Mouse (Mus musculus): Measurements from ENCODE around the gene Creld1. TPM values are rescaled to one million over a fixed set of nuclear protein-coding genes. Genes with fewer than 3 reads are reported as not detected.

The Creld1 gene
- polyA plus RNA-seq, 1 experiment from 2014 or later = 36.3 TPM

DNA sequence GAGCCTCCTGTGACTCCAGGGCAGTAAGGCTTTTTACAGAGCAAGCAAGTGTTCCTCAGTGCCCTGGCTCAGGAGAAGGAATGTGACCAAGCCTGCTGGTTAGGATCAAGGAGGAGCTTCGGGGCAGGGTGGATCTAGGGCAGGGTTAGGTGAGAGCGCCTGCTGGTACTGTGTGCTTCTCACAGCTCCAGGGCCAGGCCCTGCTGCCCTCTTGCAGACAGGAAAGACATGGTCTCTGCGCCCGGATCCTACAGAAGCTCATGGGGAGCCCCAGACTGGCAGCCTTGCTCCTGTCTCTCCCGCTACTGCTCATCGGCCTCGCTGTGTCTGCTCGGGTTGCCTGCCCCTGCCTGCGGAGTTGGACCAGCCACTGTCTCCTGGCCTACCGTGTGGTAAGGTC lies 24.5 kb upstream of the Creld1 start:
- WGBS = 65% methylated on average over 10 of the region's 10 CpGs
- DNase-seq (ENCODE audit: low spot score) = no peak

DNA sequence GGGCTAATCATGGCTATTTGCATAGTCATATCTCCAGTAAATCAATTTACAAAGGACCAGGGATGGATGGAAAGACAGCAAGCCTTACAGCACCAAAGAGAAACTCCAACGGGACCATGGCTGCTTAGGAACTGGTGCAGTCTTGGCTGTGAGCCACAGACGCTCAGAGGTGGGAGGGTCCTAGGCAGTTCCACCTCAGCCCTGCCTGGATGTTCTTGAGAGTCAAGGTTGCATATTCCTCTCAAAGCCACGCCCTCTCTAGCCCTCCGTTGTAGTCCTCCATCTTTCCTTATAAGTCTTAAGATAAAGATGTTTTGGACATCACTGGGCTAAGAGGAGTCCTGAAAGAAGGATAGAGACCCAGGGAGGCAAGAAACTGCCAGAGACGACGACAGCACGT lies 19.1 kb upstream of the Creld1 start:
- ATAC-seq (replicated peaks; ENCODE audit: low FRiP score) (no peak), DNase-seq (ENCODE audit: low spot score) (peak; percentile 11)
- Histone ChIP-seq H3K27me3 (ENCODE audit: control insufficient read depth, insufficient read depth, low read length) (no peaks in the 10 kb centered on the region), H3K9ac (ENCODE audit: low read length) (no peak overlapping the region), H3K4me1 (replicated peaks; ENCODE audit: control insufficient read depth, insufficient read depth, low read length) (no peaks in the 10 kb centered on the region), H3K27ac (ENCODE audit: low read depth, low read length) (no peak overlapping the region), H3K4me2 (ENCODE audit: low read depth, low read length, severe bottlenecking) (no peak overlapping the region), H3K4me3 (ENCODE audit: low read depth, low read length) (no peak overlapping the region), H3K36me3 (ENCODE audit: control insufficient read depth, insufficient read depth, low read length) (no peaks in the 10 kb centered on the region), H3K9me3 (ENCODE audit: control insufficient read depth, low read length) (no peaks in the 10 kb centered on the region)
- 68% methylated on average over 7 of the region's 7 CpGs for WGBS

More for the DNA sequence above, 24.5 kb upstream of the Creld1 start:
- no peak overlapping the region for H3K27ac ChIP-seq (ENCODE audit: low read depth, low read length)
- no peak for ATAC-seq (replicated peaks; ENCODE audit: low FRiP score)
- no peaks in the 10 kb centered on the region for H3K27me3 ChIP-seq (ENCODE audit: control insufficient read depth, insufficient read depth, low read length)
- no peak overlapping the region for H3K4me3 ChIP-seq (ENCODE audit: low read depth, low read length)
- H3K9me3 ChIP-seq (ENCODE audit: control insufficient read depth, low read length) = no peaks in the 10 kb centered on the region
- H3K36me3 ChIP-seq (ENCODE audit: control insufficient read depth, insufficient read depth, low read length) = no peaks in the 10 kb centered on the region
- no peak overlapping the region for H3K4me2 ChIP-seq (ENCODE audit: low read depth, low read length, severe bottlenecking)
- no peaks in the 10 kb centered on the region for H3K4me1 ChIP-seq (replicated peaks; ENCODE audit: control insufficient read depth, insufficient read depth, low read length)
- H3K9ac ChIP-seq (ENCODE audit: low read length) = no peak overlapping the region

DNA sequence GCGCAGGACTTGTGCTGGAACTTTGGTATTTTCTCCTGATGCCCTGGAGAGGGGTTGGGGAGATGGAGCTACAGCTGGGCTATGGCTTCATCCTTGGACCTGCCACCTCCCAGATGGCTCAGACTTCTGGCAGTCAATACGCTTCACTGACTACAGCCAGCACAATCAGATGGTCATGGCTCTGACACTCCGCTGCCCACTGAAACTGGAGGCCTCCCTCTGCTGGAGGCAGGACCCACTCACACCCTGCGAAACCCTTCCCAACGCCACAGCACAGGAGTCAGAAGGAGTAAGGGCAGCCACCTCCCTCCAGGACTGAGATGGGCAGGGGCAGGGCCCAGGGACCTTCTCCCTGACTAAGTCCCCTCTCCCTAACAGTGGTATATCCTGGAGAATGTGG lies 17.5 kb upstream of the Creld1 start:
- DNase-seq (ENCODE audit: low spot score) = no peak
- Histone ChIP-seq H3K27ac (ENCODE audit: low read depth, low read length) (no peak overlapping the region), H3K4me2 (ENCODE audit: low read depth, low read length, severe bottlenecking) (no peak overlapping the region), H3K4me3 (ENCODE audit: low read depth, low read length) (no peak overlapping the region), H3K9ac (ENCODE audit: low read length) (no peak overlapping the region), H3K9me3 (ENCODE audit: control insufficient read depth, low read length) (no peaks in the 10 kb centered on the region), H3K36me3 (ENCODE audit: control insufficient read depth, insufficient read depth, low read length) (no peaks in the 10 kb centered on the region), H3K27me3 (ENCODE audit: control insufficient read depth, insufficient read depth, low read length) (peaks cover 7% of the 10 kb centered on the region), H3K4me1 (replicated peaks; ENCODE audit: control insufficient read depth, insufficient read depth, low read length) (0 out of 2 replicates have a peak, but pooled peaks cover 3% of the 10 kb centered on the region)
- no peak for ATAC-seq (replicated peaks; ENCODE audit: low FRiP score)
- WGBS = 67% methylated on average over 5 of the region's 5 CpGs

DNA sequence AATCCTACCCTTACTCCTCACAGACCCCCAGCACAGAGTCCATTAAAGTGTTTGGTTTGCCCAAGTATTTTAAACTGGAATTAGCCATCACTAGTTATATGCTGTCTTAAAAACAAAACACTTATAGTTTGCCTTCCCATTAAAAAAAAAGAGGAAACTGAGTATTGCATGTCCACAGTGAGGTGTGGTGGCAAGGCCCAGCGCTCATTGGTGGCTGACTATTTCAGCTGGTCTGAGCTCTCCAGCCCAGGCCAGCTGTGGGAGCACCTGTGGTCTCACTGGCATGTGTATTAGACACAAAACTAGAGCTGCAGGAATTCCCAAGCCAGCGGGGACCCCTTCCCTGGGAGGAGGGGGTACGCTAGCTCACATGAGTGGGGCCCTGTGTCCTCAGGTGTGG lies 14.6 kb upstream of the Creld1 start:
- H3K9ac ChIP-seq (ENCODE audit: low read length) = peak overlapping the region; percentile 47; the same call in 1 of the 2 replicates
- DNase-seq (ENCODE audit: low spot score) = no peak
- no peaks in the 10 kb centered on the region for H3K9me3 ChIP-seq (ENCODE audit: control insufficient read depth, low read length)
- H3K4me2 ChIP-seq (ENCODE audit: low read depth, low read length, severe bottlenecking) = peak overlapping the region; percentile 58
- H3K36me3 ChIP-seq (ENCODE audit: control insufficient read depth, insufficient read depth, low read length) = no peaks in the 10 kb centered on the region
- H3K4me3 ChIP-seq (ENCODE audit: low read depth, low read length) = no peak overlapping the region
- peaks cover 8% of the 10 kb centered on the region; the same call in 1 of the 2 replicates for H3K4me1 ChIP-seq (replicated peaks; ENCODE audit: control insufficient read depth, insufficient read depth, low read length)
- H3K27ac ChIP-seq (ENCODE audit: low read depth, low read length) = no peak overlapping the region
- 0 out of 2 replicates have a peak, but pooled peaks have one; percentile 3 for ATAC-seq (replicated peaks; ENCODE audit: low FRiP score)
- 74% methylated on average over 3 of the region's 3 CpGs for WGBS
- peaks cover 7% of the 10 kb centered on the region for H3K27me3 ChIP-seq (ENCODE audit: control insufficient read depth, insufficient read depth, low read length)

DNA sequence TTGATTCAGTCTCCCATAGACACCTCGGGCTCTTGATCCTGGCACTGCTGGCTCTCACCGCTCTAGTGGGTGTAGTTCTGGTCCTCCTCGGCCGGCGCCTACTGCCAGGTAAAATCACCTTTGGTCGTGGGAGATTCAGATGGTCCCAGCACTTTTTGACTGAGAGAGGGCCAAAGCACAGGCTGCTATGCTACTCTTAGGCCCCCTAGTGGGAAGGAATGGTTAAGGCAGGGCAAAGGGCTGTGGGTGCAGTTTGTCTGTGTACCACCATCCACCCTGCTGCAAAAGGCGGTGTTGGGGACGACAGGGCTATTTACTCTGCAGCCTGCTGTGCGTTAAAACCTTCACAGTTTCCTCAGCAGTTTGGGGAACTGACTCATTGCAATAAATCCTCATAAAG lies 14.1 kb upstream of the Creld1 start:
- ATAC-seq (replicated peaks; ENCODE audit: low FRiP score) (peak; percentile 74), DNase-seq (ENCODE audit: low spot score) (peak; percentile 80)
- H3K4me2 ChIP-seq (ENCODE audit: low read depth, low read length, severe bottlenecking) = peak overlapping the region; percentile 58
- H3K4me3 ChIP-seq (ENCODE audit: low read depth, low read length) = peak overlapping the region; percentile 28
- H3K36me3 ChIP-seq (ENCODE audit: control insufficient read depth, insufficient read depth, low read length) = no peaks in the 10 kb centered on the region
- peak overlapping the region; percentile 47 for H3K9ac ChIP-seq (ENCODE audit: low read length)
- H3K4me1 ChIP-seq (replicated peaks; ENCODE audit: control insufficient read depth, insufficient read depth, low read length) = peaks cover 8% of the 10 kb centered on the region; the same call in 1 of the 2 replicates
- 9% methylated on average over 9 of the region's 9 CpGs for WGBS
- peaks cover 7% of the 10 kb centered on the region for H3K27me3 ChIP-seq (ENCODE audit: control insufficient read depth, insufficient read depth, low read length)
- H3K27ac ChIP-seq (ENCODE audit: low read depth, low read length) = no peak overlapping the region
- no peaks in the 10 kb centered on the region for H3K9me3 ChIP-seq (ENCODE audit: control insufficient read depth, low read length)

DNA sequence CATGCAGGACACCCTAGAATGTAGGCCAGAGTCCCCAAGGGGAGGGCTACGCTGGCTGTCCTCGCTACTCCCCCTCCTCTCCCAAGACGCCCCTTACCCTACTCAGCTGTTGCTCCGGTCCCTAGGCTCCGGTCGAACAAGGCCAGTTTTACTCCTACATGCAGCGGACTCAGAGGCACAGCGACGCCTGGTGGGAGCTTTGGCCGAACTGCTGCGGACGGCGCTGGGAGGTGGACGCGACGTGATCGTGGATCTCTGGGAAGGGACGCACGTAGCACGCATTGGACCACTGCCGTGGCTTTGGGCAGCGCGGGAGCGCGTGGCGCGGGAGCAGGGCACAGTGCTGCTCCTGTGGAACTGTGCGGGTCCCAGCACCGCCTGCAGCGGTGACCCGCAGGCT lies 13.7 kb upstream of the Creld1 start:
- no peak overlapping the region for H3K27ac ChIP-seq (ENCODE audit: low read depth, low read length)
- H3K4me2 ChIP-seq (ENCODE audit: low read depth, low read length, severe bottlenecking) = peak overlapping the region; percentile 58
- H3K4me1 ChIP-seq (replicated peaks; ENCODE audit: control insufficient read depth, insufficient read depth, low read length) = peaks cover 8% of the 10 kb centered on the region; the same call in 1 of the 2 replicates
- H3K9ac ChIP-seq (ENCODE audit: low read length) = peak overlapping the region; percentile 47
- H3K4me3 ChIP-seq (ENCODE audit: low read depth, low read length) = peak overlapping the region; percentile 28
- H3K9me3 ChIP-seq (ENCODE audit: control insufficient read depth, low read length) = no peaks in the 10 kb centered on the region
- no peaks in the 10 kb centered on the region for H3K36me3 ChIP-seq (ENCODE audit: control insufficient read depth, insufficient read depth, low read length)
- ATAC-seq (replicated peaks; ENCODE audit: low FRiP score) (peak; percentile 64), DNase-seq (ENCODE audit: low spot score) (peak; percentile 90)
- under 1% methylated on average over 31 of the region's 31 CpGs for WGBS
- peaks cover 7% of the 10 kb centered on the region for H3K27me3 ChIP-seq (ENCODE audit: control insufficient read depth, insufficient read depth, low read length)

DNA sequence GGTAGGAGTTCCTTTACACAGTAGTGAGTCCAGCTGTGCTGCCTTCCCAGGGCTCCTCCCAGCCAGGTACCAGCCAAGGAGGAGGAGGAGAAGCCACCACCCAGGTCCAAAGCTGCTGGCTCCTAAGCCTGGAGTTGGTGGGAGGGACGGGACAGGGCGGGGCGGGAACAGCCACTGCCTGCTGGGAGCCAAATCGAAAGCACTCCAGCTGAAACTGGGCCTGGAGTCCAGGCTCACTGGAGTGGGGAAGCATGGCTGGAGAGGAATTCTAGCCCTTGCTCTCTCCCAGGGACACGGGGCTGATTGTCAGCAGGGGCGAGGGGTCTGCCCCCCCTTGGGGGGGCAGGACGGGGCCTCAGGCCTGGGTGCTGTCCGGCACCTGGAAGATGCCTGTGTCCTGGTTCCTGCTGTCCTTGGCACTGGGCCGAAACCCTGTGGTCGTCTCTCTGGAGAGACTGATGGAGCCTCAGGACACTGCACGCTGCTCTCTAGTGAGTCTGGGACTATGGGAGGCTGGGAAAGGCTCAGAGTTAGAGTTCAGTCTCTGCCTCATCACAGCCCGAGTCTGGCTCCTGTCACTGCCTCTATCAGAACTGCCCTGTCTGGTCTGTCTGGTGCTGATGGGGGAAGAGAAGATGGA lies 11.7 kb upstream of the Creld1 start, which contains the start of gene Il17rc:
Gene Il17rc, plus strand, starts transcription at position 131 of the 640 bp plus-strand sequence.
- 22% methylated on average over 12 of the region's 12 CpGs for WGBS
- H3K4me3 ChIP-seq (ENCODE audit: low read depth, low read length) = no peak within 1 kb of the TSS
- peaks cover 8% of the 10 kb centered on the region; the same call in 1 of the 2 replicates for H3K4me1 ChIP-seq (replicated peaks; ENCODE audit: control insufficient read depth, insufficient read depth, low read length)
- peaks cover 7% of the 10 kb centered on the region for H3K27me3 ChIP-seq (ENCODE audit: control insufficient read depth, insufficient read depth, low read length)
- peak within 1 kb of the TSS; percentile 6; the same call in 1 of the 2 replicates for H3K9ac ChIP-seq (ENCODE audit: low read length)
- H3K9me3 ChIP-seq (ENCODE audit: control insufficient read depth, low read length) = no peaks in the 10 kb centered on the region
- peak within 1 kb of the TSS; percentile 19; the same call in 1 of the 2 replicates for H3K4me2 ChIP-seq (ENCODE audit: low read depth, low read length, severe bottlenecking)
- no peak for ATAC-seq (replicated peaks; ENCODE audit: low FRiP score)
- no peak within 1 kb of the TSS for H3K27ac ChIP-seq (ENCODE audit: low read depth, low read length)
- H3K36me3 ChIP-seq (ENCODE audit: control insufficient read depth, insufficient read depth, low read length) = no peaks in the 10 kb centered on the region
- no peak for DNase-seq (ENCODE audit: low spot score)

DNA sequence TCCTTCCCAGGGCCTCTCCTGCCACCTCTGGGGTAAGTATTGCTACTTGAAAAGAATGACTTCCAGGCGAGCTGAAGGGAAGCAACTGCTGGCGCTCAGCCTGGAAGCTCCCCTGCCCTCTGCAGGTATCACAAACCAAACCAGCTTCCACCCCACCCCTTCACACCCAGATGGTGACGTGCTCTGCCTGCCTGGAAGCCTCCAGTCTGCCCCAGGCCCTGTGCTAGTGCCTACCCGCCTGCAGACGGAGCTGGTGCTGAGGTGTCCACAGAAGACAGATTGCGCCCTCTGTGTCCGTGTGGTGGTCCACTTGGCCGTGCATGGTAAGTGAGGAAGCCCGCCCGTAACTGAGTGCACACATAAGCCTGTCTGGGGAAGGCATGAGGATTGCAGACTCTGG lies 11.0 kb upstream of the Creld1 start:
- H3K4me3 ChIP-seq (ENCODE audit: low read depth, low read length) = no peak overlapping the region
- H3K9me3 ChIP-seq (ENCODE audit: control insufficient read depth, low read length) = no peaks in the 10 kb centered on the region
- DNase-seq (ENCODE audit: low spot score) (no peak), ATAC-seq (replicated peaks; ENCODE audit: low FRiP score) (no peak)
- no peaks in the 10 kb centered on the region for H3K36me3 ChIP-seq (ENCODE audit: control insufficient read depth, insufficient read depth, low read length)
- WGBS = 65% methylated on average over 10 of the region's 10 CpGs
- no peak overlapping the region for H3K9ac ChIP-seq (ENCODE audit: low read length)
- H3K27ac ChIP-seq (ENCODE audit: low read depth, low read length) = no peak overlapping the region
- H3K27me3 ChIP-seq (ENCODE audit: control insufficient read depth, insufficient read depth, low read length) = peaks cover 7% of the 10 kb centered on the region
- peaks cover 8% of the 10 kb centered on the region; the same call in 1 of the 2 replicates for H3K4me1 ChIP-seq (replicated peaks; ENCODE audit: control insufficient read depth, insufficient read depth, low read length)
- no peak overlapping the region for H3K4me2 ChIP-seq (ENCODE audit: low read depth, low read length, severe bottlenecking)

DNA sequence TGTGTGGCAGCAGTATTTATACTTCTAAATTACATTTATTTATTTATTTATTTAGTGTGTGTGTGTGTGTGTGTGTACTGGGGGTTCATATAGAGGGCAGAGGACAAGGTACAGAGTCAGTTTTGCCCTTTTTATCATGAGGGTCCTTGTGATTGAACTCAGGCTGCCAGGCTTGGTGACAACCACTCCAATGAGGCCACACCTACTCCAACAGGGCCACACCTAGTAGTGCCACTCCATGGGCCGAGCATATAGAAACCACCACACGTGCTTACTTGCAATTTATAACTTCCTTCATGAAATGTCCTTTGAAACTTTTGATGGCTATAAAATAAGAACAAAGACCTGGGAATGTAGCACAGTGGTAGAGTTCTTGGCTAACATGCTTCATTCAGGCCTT lies 9.9 kb upstream of the Creld1 start:
- DNase-seq (ENCODE audit: low spot score) = no peak
- Histone ChIP-seq H3K27ac (ENCODE audit: low read depth, low read length) (no peak overlapping the region), H3K9me3 (ENCODE audit: control insufficient read depth, low read length) (no peaks in the 10 kb centered on the region), H3K27me3 (ENCODE audit: control insufficient read depth, insufficient read depth, low read length) (peaks cover 7% of the 10 kb centered on the region), H3K4me1 (replicated peaks; ENCODE audit: control insufficient read depth, insufficient read depth, low read length) (peaks cover 8% of the 10 kb centered on the region; the same call in 1 of the 2 replicates), H3K4me3 (ENCODE audit: low read depth, low read length) (no peak overlapping the region), H3K36me3 (ENCODE audit: control insufficient read depth, insufficient read depth, low read length) (no peaks in the 10 kb centered on the region), H3K4me2 (ENCODE audit: low read depth, low read length, severe bottlenecking) (no peak overlapping the region), H3K9ac (ENCODE audit: low read length) (no peak overlapping the region)
- no peak for ATAC-seq (replicated peaks; ENCODE audit: low FRiP score)
- 87% methylated on average over 2 of the region's 2 CpGs for WGBS
